Mouse (Mus musculus) heart, postnatal 0 days (tissue): Measurements from ENCODE around the gene Tnip3.

Source experiments
- CTCF ChIP-seq: IDR thresholded peaks from 2 replicates; pipeline ENCODE4 v1.5.1; 2016; ENCODE audit warnings: antibody characterized with exemption, control low read depth, low read depth
- EP300 ChIP-seq: IDR thresholded peaks from 2 replicates; pipeline ENCODE4 v1.6.1; 2016; ENCODE audit warnings: antibody characterized with exemption, low read depth

DNA sequence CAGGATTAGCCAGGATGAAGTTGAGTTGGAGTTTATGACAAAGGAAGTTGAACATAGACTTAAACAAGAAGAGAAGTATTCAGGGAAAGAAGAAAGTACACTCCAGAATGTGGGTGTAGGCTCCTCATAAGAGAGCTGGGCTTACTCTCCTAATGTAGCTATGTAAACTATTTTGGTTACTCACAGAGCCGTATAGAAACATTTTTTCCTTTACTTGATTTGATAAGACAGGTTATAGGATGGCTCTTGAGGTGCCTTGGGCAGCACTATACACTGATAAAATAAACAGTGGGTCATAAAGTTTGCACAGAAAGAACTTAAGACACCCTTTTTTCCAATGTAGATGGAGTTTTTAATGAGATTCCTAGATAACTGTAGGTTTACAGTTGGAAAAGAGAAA is 70.3 kb downstream of the Tnip3 start:
- TF ChIP-seq EP300 (no peak), CTCF (no peak)
